Mouse (Mus musculus): ENCODE measurements around the gene Calcb. TPM values are rescaled to one million over a fixed set of nuclear protein-coding genes. Genes with fewer than 3 reads are reported as not detected.
A peak's percentile ranks its signal among the peaks of the same experiment; 100 is the strongest.
"Not testable (repeated sequence)": the region's sequence is repeated elsewhere in the genome, so short reads cannot be mapped to it uniquely, and the experiment has no call there.

Calcb gene
- under 1 TPM; 0.54 to 0.79 TPM for total RNA-seq (2021)
- long read RNA-seq, experiment 1, partial matches to known transcripts, result 5 of 5 reads
- long read RNA-seq, experiment 1, other reads (novel, unspliced or antisense), result 0 of 5 reads
- long read RNA-seq, experiment 2, partial matches to known transcripts, result 2 of 3 reads
- long read RNA-seq, experiment 2, other reads (novel, unspliced or antisense), result 0 of 3 reads

DNA sequence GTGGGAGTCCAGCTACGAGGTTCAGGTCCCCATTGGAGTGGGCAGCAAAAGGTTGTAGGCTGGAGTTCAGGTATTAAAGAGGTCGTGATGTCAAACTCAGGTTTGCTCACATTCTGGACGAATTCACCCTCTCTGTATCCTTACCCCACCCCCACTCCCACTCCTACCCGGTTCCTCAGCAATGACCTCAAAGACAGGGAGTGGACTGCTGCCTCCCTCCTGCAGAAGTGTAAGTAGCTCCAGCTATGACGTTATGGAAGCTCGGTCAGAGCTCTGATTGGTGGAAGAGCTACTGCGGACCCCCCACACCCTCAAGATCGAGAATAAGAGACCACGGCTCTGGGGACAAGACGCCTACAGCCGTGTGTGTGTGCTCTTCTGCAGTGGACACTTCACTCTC, at the start of gene Calcb:
Gene Calcb (plus strand): TSS at position 344 of the 400 bp plus-strand sequence.
- DNase-seq, result no peak
- intact Hi-C loops (cut with DNase I), result loop anchor here (5.0 kb wide), 1 partner anchor 136 kb away; no protein-coding TSS in a partner anchor

DNA sequence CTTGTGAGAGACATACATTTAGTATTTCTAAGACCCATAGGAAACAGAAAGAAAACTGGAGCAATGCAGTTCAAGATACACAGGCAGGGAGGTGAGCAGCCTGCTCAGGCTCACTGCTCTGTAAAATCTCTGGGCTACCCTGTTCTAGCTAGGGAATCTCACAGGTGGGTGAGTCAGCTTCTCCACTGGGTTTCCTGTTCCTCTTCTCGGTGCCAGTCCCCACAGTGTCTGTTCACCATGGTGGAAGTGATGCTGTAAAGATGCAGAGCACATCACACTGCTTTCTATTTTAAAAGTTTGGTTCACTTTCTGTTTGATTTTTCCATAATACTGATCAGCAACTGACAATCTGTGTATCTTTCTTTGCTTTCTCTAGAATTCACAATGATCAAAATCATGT, 47.0 kb upstream of the Calcb start:
- DNase-seq, result no peak
- intact Hi-C loops (cut with DNase I), result loop anchor here (2.0 kb wide), 1 partner anchor 93 kb away; no protein-coding TSS in a partner anchor

DNA sequence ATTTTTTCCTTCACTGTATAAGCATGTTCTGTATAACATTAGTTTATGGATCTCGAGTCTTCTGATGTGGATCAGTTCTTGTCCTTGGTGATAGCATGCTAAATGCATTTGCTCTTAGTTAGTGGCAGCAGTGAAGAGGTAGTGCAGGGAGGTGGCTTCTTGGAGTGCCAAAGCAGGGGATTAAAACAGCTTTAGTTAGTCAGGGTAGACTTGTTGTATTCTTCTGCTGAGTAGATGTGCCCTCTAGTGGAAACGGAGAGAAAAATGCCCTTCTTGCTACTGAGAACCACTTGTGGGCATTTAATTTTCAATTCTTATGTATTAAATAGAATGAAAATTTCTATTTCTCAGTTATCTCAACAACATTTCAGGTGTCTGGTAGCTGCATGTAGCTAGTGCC, 45.7 kb upstream of the Calcb start:
- intact Hi-C loops (cut with DNase I), result no loop called here
- peak in 1 of 2 experiments; percentile 4 for DNase-seq

DNA sequence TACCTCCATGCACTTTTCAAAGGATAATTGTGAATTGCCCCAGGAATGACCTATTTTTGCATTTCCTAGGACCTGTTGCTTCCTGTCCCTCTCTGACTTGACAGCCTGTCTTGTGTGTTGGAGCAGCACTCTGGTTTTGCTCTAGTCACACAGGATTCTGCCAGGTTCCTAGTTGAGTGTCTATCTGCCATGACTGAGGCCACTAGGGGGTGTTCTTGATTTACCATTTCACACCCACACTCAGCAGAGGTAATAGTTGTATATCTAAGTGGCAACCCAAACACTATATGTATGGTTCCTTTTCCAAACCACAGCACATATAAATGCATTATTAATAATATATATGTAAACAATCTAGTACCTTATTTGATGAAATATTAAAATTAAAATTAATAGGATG, 26.1 kb upstream of the Calcb start:
- intact Hi-C loops (cut with DNase I), result loop anchor here (5.0 kb wide), 1 partner anchor 125 kb away; no protein-coding TSS in a partner anchor
- no peak for DNase-seq

DNA sequence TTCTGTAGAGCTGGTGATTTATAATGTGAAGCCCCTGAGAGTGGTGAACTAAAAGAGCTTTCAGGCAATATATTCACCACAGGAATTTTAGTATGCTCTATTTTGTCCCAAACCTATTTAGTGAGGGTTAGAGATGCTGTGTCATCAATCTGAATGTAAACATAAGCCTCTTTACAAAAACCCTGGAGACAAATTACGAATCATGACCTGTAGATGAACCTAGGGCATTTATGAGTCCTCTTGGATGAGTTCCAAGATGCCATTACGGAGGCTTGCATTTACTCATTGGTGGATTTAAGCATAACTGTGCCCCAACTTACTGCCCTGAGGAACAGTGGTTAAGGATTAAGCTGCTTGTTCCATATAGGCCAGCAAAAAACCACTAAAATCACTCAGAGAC, 17.6 kb upstream of the Calcb start:
- DNase-seq, result no peak
- intact Hi-C loops (cut with DNase I), result no loop called here

DNA sequence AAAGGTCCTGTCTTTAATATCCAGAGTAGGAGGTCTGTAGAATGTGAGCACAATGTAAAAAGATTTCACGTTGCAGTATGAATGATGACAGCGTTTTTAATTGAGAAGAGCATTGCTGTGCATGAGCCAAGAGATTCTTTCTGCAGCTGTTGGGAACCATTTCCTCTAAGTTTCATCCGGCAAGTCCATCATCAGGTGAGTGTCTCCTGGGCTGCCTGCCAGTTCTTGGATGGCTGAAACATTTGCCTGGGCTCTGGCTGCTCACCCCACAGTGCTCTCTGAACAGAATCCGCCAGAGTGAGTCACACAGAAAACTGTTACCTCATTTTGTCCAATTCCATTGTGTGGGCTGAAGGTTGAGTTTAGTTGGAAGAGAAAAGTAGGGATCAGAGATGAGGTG, 11.7 kb upstream of the Calcb start:
- intact Hi-C loops (cut with DNase I), result no loop called here
- DNase-seq, result no peak

DNA sequence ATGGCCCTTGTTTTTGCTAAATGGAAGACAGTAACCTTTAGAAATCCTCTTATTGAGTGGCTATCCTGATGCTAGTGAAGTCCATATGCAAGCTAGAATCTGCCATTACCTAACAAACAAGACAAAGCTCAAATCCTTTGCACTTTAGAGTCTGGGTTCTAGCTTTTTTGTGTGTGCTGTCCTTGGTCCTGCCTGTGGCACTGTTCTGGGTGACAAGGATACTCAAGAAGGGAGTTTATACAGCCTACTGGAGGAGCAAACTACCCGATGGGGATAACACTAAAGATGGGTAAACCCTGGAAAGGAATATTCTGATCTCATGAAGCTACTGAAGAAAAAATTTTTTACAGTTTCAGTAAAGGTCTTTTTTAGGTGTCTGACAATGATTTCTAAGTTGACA, 11.0 kb upstream of the Calcb start:
- DNase-seq, result no peak
- intact Hi-C loops (cut with DNase I), result no loop called here

DNA sequence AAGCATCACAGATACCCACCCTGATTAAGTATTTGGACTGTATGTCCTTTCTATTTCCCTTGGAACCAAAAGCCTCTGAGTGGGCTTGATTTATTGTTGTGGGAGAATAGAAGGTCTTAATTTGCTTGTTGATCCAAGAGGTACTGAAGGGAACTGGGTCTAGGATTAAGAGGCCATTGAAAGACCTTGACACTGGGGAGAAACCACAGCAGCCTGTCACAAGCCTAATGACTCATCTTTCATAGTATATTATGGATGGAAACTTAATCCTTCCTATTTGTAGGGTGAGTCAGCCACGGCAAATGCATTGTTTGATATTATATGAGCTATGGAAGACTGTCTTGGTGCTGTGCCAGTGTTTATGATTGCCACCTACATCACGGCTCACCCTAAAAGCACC, 8.0 kb upstream of the Calcb start:
- intact Hi-C loops (cut with DNase I), result no loop called here
- DNase-seq, result no peak

DNA sequence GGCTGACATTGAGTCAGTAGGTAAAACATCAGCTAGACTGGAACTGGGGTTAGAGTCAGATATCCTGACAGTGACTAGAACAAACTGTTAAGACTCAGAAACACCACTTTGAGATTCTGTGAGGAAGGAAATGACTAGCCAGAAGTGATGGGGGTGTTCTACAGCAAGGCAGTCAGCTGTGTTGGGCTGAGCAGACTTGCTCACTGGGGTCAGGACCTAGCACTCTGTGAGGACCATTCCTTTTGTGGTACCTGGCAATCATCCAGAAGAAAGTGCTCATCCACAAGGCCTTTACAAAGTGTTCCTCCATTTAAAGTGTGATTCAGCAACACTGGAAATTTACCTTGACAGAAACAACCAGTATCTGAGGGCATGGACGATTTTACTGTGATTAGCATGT, 5.9 kb upstream of the Calcb start:
- DNase-seq, result no peak
- intact Hi-C loops (cut with DNase I), result no loop called here

DNA sequence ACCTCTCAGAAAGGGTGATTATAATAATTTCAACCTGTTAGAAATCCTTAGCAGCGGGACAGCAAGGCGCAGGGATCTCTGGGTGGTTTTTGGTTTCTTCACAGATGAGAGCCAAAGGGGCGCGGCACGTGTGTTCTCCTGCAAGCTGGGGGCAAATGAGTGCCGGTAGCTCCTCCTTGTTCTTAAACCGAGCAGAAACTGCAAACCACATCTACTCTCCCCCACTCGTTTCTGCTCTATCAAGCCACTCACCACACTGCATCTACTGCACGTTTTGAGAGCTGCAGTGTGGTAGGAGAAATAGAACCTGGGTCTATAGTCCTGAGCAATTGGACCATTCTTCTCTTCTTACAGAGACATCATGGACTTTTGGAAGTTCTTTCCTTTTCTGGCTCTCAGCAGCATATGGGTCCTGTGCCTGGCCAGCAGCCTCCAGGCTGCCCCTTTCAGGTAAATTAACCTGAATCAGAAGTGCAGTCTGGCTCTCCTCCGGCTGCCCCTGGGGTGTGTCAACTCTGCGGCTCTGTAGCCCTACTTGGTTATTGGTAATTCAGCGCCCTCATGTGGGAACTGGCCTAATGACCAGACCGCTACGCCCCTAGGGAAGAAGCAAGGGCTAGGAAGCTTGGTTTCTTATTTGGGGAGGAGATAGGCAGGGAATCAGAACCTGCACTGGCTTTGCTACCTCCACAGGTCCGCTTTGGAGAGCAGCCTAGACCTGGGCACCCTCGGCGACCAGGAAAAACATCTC, 1.1 kb downstream of the Calcb start:
- intact Hi-C loops (cut with DNase I), result loop anchor here (5.0 kb wide), 1 partner anchor 137 kb away; no protein-coding TSS in a partner anchor
- DNase-seq, result peak; percentile 14 to 50

DNA sequence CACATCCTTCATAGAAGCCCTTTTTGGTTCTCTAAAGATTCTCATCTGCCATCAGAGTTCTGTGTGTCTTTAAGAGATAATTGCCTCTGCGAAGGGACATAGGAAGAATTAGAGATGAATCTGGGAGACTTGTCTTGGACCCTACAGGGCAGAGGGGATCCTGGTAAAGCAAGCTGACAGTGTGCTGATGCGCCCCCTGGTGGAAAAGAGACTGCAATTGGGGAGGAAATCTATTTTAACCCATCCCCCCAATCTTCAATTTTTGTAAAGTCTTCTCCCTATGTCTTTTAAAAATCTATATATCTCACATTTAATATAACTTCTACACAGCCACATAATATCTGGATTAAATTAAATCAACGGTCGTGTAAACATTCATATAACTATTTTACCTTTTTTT, 11.3 kb downstream of the Calcb start:
- DNase-seq; intact Hi-C loops (cut with DNase I): not testable (repeated sequence)

DNA sequence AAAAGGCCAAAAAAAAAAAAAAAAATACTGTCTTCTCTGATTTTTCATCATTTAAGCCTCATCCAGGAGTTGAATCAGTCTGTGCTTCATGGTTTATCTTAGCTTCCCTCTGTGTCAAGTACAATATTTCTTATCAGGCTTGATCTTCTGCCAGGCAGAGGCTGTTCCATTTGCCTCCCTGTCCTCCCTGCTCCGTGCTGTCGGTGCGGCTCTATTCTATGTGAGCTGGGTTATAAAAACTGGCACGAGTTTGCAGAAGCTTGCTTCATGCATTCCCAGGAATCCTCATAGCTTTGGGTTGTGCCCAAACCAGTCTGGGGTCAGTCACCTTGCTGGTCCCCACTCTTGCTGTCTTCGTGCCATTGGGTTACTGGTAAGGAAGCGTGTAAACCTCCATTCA, 12.7 kb downstream of the Calcb start:
- intact Hi-C loops (cut with DNase I), result no loop called here
- no peak for DNase-seq

DNA sequence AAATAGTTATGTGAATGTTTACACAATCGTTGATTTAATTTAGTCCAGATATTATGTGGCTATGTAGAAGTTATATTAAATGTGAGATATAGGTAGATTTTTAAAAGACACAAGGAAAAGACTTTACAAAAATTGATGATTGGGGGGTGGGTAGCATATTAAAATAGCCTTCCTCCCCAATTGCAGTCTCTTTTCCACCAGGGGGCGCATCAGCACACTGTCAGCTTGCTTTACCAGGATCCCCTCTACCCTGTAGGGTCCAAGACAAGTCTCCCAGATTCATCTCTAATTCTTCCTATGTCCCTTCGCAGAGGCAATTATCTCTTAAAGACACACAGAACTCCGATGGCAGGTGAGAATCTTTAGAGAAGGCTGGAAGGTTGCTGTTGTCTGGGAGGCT, 13.3 kb downstream of the Calcb start:
- intact Hi-C loops (cut with DNase I), result loop anchor here (2.0 kb wide), 1 partner anchor 85 kb away; no protein-coding TSS in a partner anchor
- DNase-seq, result not testable (repeated sequence)

DNA sequence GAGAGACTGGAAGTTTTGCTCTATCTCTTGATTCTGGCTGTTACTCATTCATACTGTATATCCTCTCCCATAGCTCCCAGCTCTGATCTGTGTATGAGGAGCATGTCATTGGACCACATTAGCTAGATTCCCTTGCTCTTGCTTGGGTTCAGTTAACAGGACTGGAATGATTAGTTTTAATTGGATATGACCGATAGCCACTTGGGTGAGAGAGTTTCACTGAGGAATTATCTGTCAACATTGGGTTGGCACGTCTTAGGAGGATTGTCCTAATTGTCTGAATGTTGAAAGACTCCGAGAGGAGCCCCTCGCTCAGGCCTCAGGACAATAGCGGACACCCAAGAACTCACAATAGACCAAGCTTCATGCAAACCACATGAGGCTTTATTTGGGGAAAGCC, 17.8 kb downstream of the Calcb start:
- DNase-seq, result no peak
- intact Hi-C loops (cut with DNase I), result no loop called here

DNA sequence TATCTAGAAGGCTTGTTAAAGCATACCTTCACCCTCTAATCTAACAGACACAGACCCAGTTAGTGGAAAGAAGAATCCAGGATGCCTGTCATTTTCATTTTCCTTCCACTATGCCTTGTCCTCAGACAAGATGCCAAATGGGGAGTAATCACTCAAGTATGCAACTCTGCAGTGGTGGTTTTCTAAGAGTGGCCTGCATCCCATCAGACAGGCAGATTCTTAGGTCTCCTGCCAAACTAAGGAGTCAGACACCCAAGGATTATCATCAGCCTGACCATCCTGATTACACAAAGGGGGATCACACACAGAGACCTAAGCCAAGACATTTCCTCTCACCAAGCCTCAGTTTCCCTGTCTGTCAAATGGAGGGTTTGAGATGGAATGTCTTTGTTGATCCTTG, 19.7 kb downstream of the Calcb start:
- intact Hi-C loops (cut with DNase I), result no loop called here
- no peak for DNase-seq

DNA sequence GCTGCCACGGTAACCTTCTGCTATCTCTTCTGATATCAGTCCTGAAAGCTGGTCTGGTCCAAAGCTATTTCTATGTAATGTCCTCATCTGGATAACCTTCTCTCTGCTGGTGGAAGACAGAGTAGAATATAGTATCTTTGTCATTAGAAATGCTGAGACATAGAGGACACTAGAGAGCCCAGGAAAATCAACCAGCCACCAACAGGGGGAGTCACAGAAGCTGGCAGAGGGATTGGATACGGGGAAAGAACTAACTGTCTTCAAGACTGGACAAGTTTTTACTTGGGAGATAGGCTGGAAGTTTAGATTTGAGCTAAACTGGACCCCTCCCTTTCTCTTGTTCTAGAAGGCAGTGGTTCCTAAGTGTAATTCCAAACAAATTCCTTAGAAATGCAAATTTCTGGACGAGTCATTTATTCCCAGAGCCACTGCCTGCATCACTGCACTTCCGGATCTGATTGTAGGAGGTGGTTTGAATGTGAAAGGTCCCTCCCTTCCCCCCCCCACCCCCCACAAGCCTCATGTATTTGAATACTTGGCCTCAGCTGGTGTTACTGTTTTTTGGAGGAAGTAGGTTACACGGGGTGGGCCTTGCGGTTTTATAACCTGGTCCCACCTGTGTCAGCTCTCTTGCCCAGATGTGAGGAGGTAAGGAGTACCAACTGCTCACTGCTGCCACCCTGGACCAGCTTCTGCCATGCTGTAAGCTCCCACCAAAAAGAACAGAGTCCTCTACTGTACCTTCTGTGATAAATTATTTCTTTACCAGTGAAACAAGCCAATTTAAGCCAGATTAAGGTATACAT, 22.1 kb downstream of the Calcb start:
- DNase-seq, result no peak
- intact Hi-C loops (cut with DNase I), result no loop called here

DNA sequence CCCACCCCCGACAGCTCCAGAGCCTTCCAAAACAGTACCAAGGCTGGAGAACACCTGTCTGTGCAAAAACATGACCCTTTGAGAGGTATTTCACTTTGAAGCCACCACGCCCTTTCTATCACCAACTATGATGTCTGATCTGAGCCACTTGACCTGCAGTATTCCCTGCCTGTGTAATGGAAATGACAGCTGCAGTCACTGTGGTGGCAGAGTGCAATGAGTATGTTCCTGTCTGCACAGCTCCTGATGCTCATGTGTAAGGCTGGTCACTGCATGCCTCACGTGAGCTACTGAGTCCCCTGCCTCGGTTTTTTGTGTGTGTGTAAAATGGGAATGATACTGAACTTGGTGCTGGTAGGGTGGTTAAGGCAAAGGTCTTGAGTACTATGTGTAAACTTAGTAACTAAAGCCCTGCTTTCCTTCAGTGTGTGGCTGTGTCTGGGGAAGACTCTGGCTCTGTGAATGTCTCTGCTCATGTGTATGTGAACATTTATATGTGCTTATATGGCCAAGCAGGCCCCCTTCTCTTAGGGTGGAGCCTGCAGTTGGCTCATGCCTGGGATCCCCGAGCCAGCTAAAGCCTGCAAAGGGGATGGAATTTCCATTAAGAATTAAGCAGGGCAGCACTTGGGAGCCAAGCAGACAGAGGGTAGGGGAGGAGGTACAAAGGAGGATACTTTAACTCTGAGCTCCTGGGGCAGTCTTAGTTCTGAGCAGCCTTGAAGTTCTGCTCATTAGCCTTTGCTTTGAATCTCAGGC, 24.8 kb downstream of the Calcb start, which contains the start of gene Insc:
Gene Insc (plus strand): TSS at position 673 of the 759 bp plus-strand sequence.
- intact Hi-C loops (cut with DNase I), result no loop called here
- no peak for DNase-seq

DNA sequence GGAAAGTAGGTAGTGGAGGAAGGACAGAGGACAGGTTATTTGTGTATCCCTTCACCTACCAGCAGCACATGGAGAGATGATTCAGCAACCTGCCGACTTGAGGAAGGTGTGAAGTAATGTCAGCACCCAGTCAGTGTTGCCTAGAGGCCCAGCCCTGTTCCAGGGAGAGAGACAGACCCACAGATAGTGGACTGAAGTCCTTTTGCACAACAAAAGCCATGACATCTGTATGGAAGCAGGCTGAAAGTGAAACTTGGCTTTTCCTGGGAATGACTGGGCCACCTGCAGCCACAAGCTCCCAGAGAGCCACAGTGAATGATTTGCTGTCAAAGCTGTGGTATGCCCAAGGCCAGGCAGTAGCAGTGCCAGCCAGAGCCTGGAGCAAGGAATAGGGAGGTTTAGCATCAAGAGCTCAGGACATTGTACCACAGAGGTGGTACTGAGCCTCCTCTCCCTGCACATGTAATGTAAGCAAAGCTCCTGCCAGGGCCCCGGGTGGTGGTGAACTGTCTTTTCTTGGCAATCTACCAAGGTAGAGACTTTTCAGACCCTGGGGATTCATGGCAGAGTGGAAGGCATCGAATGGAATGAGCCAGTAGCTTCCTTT, 26.3 kb downstream of the Calcb start:
- intact Hi-C loops (cut with DNase I), result no loop called here

DNA sequence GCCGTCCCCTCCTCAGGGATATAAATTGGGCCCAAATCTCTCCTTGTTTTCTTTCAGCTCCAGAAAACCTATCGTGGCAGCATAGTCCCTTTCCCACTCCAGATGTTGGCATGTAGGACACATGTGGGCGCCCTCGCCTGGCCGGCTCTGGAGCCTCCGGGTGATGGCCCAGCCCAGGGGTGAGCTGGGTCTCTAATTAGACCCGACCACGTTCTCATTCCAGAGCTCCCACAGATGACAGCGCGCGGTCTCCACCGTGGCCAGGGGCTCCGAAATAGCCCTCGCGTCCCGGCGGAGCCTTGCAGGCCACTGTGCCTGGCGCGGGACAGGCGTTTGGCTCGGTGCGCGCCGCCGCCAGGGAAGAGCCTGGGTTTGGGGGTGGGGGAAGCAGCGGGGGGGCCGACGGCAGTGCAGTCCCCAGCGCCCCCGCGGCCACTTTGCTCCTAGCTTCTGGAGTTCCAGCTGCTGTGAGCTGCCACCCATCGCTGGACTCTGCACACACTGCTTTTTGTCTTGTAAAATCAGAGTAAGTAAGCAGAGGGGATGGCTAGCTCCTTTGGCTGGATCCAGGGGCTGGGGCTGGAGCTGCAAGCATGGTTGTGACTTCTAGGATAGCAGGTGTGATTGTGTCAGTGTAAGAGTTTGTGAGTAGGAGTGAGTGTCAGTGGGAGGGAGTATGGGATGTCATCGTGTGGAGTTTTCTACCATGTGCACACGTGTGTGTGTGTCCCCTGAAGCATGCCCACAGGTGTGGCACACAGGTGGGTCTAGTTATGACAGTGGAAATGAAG, 27.2 kb downstream of the Calcb start:
- peak; percentile 27 to 36 for DNase-seq

More for the DNA sequence above, 26.3 kb downstream of the Calcb start:
- DNase-seq, result no peak

More for the DNA sequence above, 27.2 kb downstream of the Calcb start:
- intact Hi-C loops (cut with DNase I), result no loop called here

Measured in heart, postnatal 14 days (tissue).